Mouse (Mus musculus): ENCODE results near the gene Pik3r6.

Pik3r6 gene

DNA sequence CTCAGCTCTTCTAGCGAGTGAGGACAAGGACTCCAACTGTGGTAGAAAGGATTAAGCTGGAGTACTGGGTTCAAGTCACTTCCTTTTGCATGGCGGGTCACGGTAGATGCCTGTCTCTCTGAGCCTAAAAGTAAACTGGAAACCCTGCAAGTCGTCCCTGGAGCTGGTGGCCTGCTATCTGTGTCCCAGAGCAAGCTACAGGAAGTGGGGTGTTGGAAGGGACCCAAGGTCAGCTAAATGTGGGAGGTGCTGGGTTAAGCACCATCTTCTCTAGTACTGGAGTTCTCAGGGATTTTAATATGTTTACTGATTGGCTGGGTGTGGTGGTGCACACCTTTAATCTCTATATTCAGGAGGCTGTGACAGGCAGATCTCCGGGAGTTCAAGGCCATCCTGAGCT is 30.0 kb downstream of the Pik3r6 start:
- DNase-seq (ENCODE audit: low spot score in 2 of 2): no peak

GRCm38 (mm10) chr11:68533971-68534475 is 31.2 kb downstream of the Pik3r6 start:
- peak in 1 of 2 experiments; percentile 38 for DNase-seq (ENCODE audit: low spot score in 2 of 2)

- no peak for DNase-seq (ENCODE audit: low spot score in 2 of 2)
Measured at GRCm38 (mm10) chr11:68536026-68536425, 33.2 kb downstream of the Pik3r6 start.

- peak in 1 of 2 experiments; percentile 57 for DNase-seq (ENCODE audit: low spot score in 2 of 2)
Measured at GRCm38 (mm10) chr11:68536465-68536864, 33.6 kb downstream of the Pik3r6 start.

GRCm38 (mm10) chr11:68539621-68540020 is 36.8 kb downstream of the Pik3r6 start:
- DNase-seq (ENCODE audit: low spot score in 2 of 2): peak in 1 of 2 experiments; percentile 65

- no peak for DNase-seq (ENCODE audit: low spot score in 2 of 2)
Measured at GRCm38 (mm10) chr11:68544554-68544953, 41.7 kb downstream of the Pik3r6 start.

- no peak for DNase-seq (ENCODE audit: low spot score in 2 of 2)
Measured at GRCm38 (mm10) chr11:68545172-68545571, 42.4 kb downstream of the Pik3r6 start.

DNA sequence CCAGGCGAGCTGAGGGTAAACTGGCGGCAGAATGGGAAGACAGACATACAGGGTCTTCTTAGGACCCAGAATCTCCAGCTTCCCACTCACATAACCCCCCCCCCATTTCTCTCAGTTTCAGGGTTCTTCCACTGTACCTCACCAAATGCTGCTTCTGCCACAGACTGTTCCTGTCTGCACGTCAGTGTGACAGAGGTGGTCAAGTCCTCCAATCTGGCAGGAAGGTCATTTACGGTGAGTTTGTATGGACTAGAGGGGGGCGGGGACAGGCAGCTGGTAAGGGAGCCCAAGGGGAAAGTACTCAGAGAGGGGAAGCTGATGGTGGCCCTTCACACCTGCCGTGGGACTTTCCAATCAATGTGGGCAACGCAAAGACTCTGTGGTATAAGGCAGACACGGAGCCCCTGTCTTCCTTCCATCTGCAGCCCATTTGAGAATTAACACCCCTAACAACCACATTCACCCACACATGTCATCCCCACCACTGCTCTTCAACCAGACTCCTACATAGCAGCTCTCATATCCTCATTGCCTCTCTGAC is 42.9 kb downstream of the Pik3r6 start:
- no peak for DNase-seq (ENCODE audit: low spot score in 2 of 2)

- DNase-seq (ENCODE audit: low spot score in 2 of 2): no peak
Measured at GRCm38 (mm10) chr11:68547484-68547883, 44.7 kb downstream of the Pik3r6 start.

GRCm38 (mm10) chr11:68549597-68549996 is 46.8 kb downstream of the Pik3r6 start:
- DNase-seq (ENCODE audit: low spot score in 2 of 2): no peak

DNA sequence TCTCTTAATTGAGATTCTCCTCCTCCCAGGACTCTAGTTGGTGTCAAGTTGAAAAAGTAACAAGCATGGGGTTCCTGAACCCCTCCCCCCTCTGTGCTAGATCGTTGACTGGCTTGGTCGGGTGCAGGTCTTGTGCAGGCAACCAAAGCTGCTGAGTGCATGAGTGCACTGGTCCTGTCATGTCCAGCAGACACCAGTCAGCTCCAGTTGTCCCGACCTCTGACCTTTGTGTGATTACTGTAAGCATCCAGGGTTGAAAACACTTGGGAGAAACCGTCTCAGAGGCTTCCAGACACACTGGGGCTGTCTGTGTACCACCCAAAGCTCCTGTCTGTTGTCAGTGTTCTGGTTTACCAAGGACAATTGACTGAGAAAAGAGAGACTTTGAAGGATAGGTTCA is 47.5 kb downstream of the Pik3r6 start:
- DNase-seq (ENCODE audit: low spot score in 2 of 2): no peak

DNA sequence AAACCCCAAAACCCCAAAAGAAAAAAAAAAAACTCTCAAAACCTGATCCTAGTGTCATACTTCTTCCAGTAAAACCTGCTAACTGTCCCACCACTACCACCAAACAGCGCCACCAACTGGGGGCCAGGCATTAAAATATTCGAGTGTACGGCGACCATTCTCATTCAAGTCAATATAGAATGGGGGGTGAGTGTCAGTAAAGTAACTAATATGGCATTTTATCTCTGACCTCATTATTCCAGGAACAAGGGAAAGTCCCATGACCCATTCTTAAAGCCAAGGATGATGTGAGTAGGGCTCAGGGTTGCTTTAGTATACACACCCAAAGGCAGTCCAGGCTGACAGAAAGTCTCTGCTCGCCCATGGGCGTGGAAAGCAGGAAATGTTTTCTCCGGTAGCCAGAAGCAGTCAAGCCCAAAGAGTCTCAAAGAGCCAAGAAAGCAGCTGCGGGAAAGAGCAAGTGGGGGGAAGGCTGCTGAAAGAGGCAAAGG is 51.2 kb downstream of the Pik3r6 start:
- no peak for DNase-seq (ENCODE audit: low spot score in 2 of 2)

- no peak for DNase-seq (ENCODE audit: low spot score in 2 of 2)
Measured at GRCm38 (mm10) chr11:68555918-68556584, 53.2 kb downstream of the Pik3r6 start, which contains the start of gene Mfsd6l. Mfsd6l (plus strand) TSS chr11:68556186.

DNA sequence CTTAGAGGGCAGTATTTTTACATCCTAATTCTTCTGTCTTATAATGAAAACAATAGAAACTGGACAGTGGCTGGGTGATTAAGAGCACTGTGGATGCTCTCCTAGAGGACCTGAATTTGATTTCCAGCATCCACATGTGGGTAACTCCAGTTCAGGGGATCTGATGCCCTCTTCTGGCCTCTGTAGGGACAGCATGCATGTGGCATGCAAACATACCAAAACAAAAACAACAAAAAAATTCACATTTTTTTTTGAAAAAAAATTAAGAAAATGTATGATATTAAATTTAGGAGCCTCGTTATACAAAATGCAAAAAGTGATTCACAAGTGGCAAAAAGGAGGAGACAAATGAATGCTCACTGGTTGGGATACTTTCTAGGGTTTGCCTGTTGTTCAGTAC is 56.7 kb downstream of the Pik3r6 start:
- no peak for DNase-seq (ENCODE audit: low spot score in 2 of 2)

GRCm38 (mm10) chr11:68561957-68562950 is 59.4 kb downstream of the Pik3r6 start:
- DNase-seq (ENCODE audit: low spot score in 2 of 2): no peak

- DNase-seq (ENCODE audit: low spot score in 2 of 2): no peak
Measured at GRCm38 (mm10) chr11:68564356-68565031, 61.7 kb downstream of the Pik3r6 start.

DNA sequence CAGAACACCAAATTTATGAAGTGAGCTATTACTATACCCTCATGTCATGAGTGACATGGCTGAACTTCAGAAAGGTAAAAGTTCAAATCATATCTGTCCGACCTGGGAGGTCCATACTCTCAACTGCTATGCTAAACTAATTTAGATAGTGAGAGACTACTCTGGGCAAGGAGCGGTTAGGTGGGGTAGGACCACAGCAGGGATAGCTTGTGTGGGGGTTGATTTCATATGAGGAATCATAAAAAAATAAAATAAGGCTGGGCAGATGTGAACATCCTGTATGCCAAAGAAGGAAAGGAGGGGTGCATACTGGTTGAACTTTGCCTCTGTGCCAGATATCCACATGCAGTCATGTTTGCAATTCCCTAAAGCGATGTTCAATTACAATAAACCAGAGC is 62.2 kb downstream of the Pik3r6 start:
- DNase-seq (ENCODE audit: low spot score in 2 of 2): no peak

- peak; percentile 52 to 89 for DNase-seq (ENCODE audit: low spot score in 2 of 2)
Measured at GRCm38 (mm10) chr11:68566447-68567059, 63.7 kb downstream of the Pik3r6 start.

DNA sequence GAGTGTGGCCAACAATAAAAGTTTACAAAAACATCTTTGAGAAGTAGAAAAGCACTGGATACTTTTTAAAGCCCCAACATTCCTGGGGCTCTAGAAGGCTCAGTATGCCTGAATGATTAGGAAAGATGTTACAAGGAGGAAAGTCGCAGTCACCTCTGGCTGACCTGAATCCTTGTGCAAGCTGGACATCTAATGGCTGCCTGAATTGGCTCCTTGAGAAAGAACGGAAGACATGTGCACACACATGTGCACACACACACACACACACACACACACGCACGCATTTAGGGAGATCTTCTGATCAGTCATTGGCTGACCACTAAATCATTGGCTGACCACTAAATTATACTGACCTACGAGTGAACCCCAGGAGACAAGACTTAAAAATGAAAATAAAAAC is 68.0 kb downstream of the Pik3r6 start:
- no peak for DNase-seq (ENCODE audit: low spot score in 2 of 2)

DNA sequence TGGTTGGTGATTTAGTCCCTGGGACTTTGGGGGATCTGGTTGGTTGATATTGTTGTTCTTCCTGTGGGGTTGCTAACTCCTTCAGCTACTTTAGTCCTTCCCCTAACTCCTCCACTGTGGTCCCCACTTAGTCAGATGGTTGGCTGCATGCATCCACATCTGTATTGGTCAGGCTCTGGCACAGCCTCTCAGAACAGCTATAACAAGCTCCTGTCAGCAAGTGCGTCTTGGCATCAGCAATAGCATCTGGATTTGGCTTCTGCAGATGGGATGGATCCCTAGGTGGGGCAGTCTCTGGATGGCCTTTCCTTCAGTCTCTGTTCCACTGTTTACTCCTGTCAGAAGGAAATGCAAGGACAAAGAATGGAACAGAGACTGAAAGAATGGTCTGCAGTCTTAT is 74.3 kb downstream of the Pik3r6 start:
- no peak for DNase-seq (ENCODE audit: low spot score in 2 of 2)

DNA sequence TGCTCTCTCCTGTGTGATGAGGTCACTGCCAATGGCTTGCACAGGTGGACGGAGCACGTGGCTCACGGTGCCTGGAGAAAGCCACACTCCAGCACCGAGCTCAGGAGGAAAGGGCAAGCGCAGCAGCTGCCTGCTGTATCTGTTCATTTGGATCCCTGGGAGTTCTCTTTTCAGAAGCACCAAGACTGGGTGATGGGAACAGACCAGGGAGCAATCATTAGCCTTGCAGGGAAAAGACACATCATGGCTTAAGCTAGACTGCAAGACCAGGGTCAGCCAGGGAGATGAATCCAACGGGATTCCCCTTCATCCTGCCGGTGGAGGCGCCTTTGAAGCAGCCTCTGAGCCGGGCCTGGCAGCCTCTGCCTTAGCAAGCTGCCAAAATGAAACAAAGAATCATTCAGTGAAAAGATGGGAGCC is 76.7 kb downstream of the Pik3r6 start:
- DNase-seq (ENCODE audit: low spot score in 2 of 2): peak in 1 of 2 experiments; percentile 47
